Mouse (Mus musculus) liver, adult 10 weeks (tissue): ENCODE measurements around the gene Cxcr6. TPM values are rescaled to one million over a fixed set of nuclear protein-coding genes. Genes with fewer than 3 reads are reported as not detected.

Experiments used
- polyA plus RNA-seq: library from polyadenylated mRNA; stranded (reverse); fragments of 350-450 nt; fragmentation: Illumina TruSeq; extraction: RNeasy Lipid Tissue Mini Kit (QIAGEN cat#74804); gene quantifications from one replicate; pipeline ENCODE4 v1.2.3, GENCODE M21; 2014; ENCODE audit warnings: low read depth, low replicate concordance

The Cxcr6 gene
- polyA plus RNA-seq = 2.1 TPM

GRCm38 (mm10) chr9:123806267-123806666 lies at the start of gene Cxcr6:
Gene Cxcr6, plus strand, starts transcription at chr9:123806475.

DNA sequence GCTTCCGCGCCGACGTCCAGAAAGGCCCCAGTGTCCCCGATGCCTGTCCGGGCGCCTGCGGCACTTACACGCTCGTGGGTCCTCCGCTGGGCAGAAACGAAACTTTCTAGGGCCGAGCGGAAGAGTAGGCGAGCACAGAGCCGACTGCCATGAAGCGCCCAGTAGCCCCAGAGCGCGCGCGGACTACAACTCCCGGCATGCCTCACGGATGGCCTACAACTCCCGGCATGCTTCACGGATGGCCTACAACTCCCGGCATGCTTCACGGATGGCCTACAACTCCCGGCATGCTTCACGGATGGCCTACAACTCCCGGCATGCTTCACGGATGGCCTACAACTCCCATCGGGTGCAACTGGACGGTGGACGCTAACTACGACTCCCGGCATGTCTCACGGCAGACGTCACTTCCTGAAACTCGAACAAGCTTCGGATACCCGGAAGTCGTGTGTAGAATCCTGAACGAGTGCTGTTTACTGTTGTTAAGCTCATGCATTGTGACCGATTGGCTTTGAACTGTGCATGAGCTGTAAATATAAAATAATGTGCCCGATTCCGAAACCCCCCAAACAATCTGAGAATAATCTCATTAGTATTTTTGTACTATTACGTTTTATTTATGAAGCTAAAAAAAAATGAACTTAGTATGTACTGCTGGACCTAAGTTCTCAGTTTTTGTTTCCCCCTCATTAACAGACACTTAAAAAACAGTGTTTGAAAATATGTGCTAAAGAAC lies 45.6 kb downstream of the Cxcr6 start, which contains the start of gene Fyco1:
Gene Fyco1, minus strand, starts transcription at position 187 of the 736 bp plus-strand sequence.

Other genes with a start within 250 kb of the Cxcr6 start
- not detected for gene Slc6a20b, start 173.9 kb upstream of the Cxcr6 start, polyA plus RNA-seq
- 0.48 TPM for gene Ccr9, start 128.0 kb upstream of the Cxcr6 start, polyA plus RNA-seq
- 0.16 TPM for gene Slc6a20a, start 127.6 kb upstream of the Cxcr6 start, polyA plus RNA-seq
- 33.2 TPM for gene Lztfl1, start 88.8 kb upstream of the Cxcr6 start, polyA plus RNA-seq
- 17.6 TPM for gene Fyco1, start 45.4 kb downstream of the Cxcr6 start, polyA plus RNA-seq
- gene Xcr1, start 55.6 kb downstream of the Cxcr6 start, polyA plus RNA-seq = 0.48 TPM
- gene Ccr1, start 162.2 kb downstream of the Cxcr6 start, polyA plus RNA-seq = 0.21 TPM
- gene Ccr1l1, start 171.9 kb downstream of the Cxcr6 start, polyA plus RNA-seq = not detected
- gene Ccr3, start 215.5 kb downstream of the Cxcr6 start, polyA plus RNA-seq = 0.48 TPM